Mouse (Mus musculus) testis, adult 2 months (tissue): ENCODE measurements around the gene Kmt5a. TPM values are rescaled to one million over a fixed set of nuclear protein-coding genes. Genes with fewer than 3 reads are reported as not detected.

Source experiments
- H3K27ac ChIP-seq: fragments of 200-500 bp; 2 replicates; pipeline ENCODE4 v1.5.1; 2012; ENCODE audit warnings: low read depth, low read length; ENCODE audit not compliant: control insufficient read depth, insufficient read depth
- H3K27me3 ChIP-seq: fragments of 200-500 bp; 2 replicates; pipeline ENCODE4 v1.6.1; 2012; ENCODE audit warnings: mild to moderate bottlenecking, low read length, moderate library complexity; ENCODE audit not compliant: control insufficient read depth, insufficient read depth
- H3K36me3 ChIP-seq: fragments of 200-500 bp; 2 replicates; pipeline ENCODE4 v1.6.1; 2012; ENCODE audit warnings: mild to moderate bottlenecking, low read length; ENCODE audit not compliant: control insufficient read depth, insufficient read depth
- H3K4me1 ChIP-seq: fragments of 200-500 bp; 2 replicates; pipeline ENCODE4 v1.6.1; 2012; ENCODE audit warnings: low read length; ENCODE audit not compliant: control insufficient read depth, insufficient read depth
- H3K4me3 ChIP-seq: fragments of 200-500 bp; 2 replicates; pipeline ENCODE4 v1.5.1; 2012; ENCODE audit warnings: low read depth, mild to moderate bottlenecking, low read length, moderate library complexity, mixed read lengths; ENCODE audit not compliant: control insufficient read depth
- CTCF ChIP-seq: fragments of 200-500 bp; IDR thresholded peaks from 2 replicates; pipeline ENCODE4 v1.5.1; 2012; ENCODE audit warnings: low read depth, mild to moderate bottlenecking, inconsistent platforms, low read length, moderate library complexity; ENCODE audit not compliant: control insufficient read depth, insufficient read depth, insufficient replicate concordance
- POLR2A ChIP-seq: fragments of 200-500 bp; IDR thresholded peaks from 2 replicates; pipeline ENCODE4 v1.6.1; 2012; ENCODE audit warnings: low read depth, mild to moderate bottlenecking, inconsistent platforms, low read length, moderate library complexity; ENCODE audit not compliant: control insufficient read depth
- polyA plus RNA-seq: library from polyadenylated mRNA; depleted of rRNA; stranded (reverse); fragments of >200 nt; gene quantifications from 2 replicates; pipeline ENCODE4 v1.2.3, GENCODE M21; 2012

The Kmt5a gene
- polyA plus RNA-seq, 1 experiment = 24.9 TPM

DNA sequence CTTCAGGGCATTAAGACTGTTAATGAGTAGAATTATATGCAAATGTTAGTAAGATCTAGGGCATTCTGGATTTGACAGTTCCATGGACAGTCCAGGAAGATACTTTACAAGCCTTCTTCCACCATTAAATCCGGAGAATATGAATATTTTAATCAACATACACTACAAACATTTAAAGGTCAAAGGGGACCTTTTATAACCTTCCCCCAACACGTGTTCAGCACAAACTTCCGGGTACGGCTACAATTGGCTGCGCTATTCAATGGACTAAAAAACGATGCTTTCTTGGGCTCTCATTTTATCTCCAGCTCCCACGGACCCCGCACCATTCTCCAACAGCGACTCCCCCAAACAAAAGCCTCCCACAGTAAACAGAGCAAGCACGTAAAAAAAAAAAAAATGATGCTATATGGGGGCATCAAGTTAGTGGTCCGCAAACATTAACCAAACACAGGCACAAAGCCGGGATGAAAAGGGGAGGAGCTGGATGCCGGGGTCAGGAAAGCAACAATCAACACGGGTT is 15.5 kb upstream of the Kmt5a start:
- Histone ChIP-seq H3K4me1 (peaks cover 2% of the 10 kb centered on the region; the same call in 1 of the 2 replicates), H3K27me3 (no peaks in the 10 kb centered on the region), H3K36me3 (no peaks in the 10 kb centered on the region), H3K4me3 (peak overlapping the region; percentile 98), H3K27ac (peak overlapping the region; percentile 30; the same call in 1 of the 2 replicates)
- TF ChIP-seq CTCF (no peak), POLR2A (no peak)

DNA sequence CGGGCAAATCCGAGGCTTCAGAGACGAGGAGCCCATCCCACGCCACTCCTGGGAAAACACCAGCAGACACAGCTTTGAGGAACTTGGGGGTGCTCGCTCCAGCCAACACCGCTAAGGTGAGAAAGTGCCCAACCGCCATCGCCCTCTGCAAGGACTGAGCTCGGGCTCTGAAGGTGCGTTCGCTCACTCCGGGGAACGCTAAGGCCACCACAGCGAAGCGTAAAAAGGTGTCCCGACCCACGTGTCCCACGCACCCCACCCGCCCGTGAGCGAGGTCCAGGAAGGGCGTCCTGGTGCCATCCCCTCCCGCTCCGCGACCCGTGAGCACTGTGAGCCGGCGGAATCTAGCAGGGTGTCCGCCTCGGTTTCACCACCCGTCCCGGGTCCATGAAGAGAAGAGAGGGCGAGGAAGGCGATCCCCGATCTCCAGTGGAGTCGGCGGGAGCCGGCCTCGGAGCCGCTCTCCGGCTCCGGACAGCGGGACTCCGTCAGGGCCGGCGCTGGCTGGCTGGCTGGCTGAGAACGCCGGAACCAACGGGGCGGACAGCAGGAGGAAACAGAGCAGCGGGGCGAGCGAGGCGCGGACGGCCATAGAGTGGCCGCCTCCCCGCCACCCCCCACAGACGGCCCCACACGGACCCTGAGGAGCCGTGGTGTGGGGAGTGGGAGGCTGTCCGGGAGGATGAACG is 14.9 kb upstream of the Kmt5a start:
- peak overlapping the region; percentile 98 for H3K4me3 ChIP-seq
- H3K4me1 ChIP-seq = peaks cover 2% of the 10 kb centered on the region; the same call in 1 of the 2 replicates
- peak overlapping the region; percentile 94 for H3K27ac ChIP-seq
- no peaks in the 10 kb centered on the region for H3K27me3 ChIP-seq
- H3K36me3 ChIP-seq = no peaks in the 10 kb centered on the region
- no peak for TF ChIP-seq CTCF
- no peak for TF ChIP-seq POLR2A

DNA sequence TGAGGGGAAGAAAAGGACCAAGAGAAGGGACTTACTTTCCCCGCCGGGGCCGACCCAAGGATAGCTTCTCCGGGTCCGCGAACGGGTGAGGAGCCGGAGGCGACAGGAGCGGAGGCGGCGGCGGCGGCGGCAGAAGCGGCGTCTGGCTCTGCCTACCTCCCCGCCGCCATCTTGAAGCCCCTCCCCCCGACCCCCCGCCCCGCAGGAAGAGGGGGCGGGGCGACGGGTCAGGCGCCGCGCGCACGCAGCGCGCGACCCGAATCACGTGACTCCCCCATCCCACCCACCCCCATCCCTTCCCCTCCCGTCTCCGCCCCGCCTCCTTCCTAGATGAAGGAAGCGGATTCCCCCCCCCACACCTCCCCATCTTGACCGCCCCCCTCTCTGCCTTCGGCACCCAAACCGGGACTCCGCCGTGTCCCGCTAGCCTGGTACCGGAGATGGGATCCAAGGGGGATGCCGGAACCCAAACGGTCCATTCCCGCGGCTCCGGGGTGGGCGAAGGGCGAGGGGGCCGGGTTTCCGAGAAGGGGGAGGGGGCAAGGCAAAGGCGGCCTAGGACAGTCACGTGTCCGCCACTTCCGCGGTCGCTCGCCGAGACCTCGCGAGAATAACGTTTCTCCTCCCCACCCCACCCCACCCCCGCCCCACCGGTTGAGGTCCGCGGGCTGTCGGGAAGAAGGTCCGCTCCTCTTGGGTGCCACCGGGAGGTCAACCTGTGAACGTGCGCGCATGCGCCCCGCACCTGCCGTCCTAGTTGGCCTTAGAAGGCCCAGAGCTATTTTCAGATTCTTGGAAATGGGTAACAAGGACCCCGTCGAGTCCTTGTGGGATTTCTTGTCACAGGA is 14.1 kb upstream of the Kmt5a start, which contains the start of gene Sbno1:
Gene Sbno1, minus strand, starts transcription at position 590 of the 848 bp plus-strand sequence.
- peak; percentile 68; the same call in 1 of the 2 replicates for TF ChIP-seq POLR2A
- no peak for TF ChIP-seq CTCF
- H3K4me1 ChIP-seq = peaks cover 2% of the 10 kb centered on the region; the same call in 1 of the 2 replicates
- peak within 1 kb of the TSS; percentile 98 for H3K4me3 ChIP-seq
- H3K27ac ChIP-seq = peak within 1 kb of the TSS; percentile 94
- no peaks in the 10 kb centered on the region for H3K27me3 ChIP-seq
- no peaks in the 10 kb centered on the region for H3K36me3 ChIP-seq

DNA sequence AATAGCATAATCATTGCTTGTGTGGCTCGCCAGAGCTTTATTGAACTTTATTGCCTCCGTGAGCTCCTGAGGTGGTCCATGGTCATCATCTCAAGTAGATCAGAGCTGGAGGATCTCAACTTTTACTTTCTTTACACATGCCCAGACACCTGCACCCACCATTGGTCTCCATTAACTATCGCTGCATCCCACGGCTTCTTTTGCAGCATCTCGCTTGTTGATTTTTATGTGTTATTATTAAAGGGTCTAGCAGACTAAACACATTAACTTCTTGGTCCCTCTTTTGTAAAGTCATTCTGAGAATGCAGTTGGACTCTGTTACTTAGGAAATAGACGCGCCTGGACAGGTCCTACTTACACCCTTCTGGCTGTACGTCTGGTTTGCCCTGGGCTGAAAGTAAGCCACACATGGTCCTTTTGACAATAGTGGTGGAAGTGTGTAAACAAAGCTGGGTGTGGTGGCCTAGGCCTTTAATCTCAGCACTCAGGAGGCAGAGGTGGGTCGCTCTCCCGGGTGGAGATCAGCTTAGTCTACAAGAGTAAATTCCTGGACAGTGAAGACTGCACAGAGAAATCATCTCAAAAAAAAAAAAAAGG is 13.2 kb upstream of the Kmt5a start:
- Histone ChIP-seq H3K4me3 (peak overlapping the region; percentile 83), H3K27ac (peak overlapping the region; percentile 79)
- TF ChIP-seq POLR2A (no peak), CTCF (no peak)

DNA sequence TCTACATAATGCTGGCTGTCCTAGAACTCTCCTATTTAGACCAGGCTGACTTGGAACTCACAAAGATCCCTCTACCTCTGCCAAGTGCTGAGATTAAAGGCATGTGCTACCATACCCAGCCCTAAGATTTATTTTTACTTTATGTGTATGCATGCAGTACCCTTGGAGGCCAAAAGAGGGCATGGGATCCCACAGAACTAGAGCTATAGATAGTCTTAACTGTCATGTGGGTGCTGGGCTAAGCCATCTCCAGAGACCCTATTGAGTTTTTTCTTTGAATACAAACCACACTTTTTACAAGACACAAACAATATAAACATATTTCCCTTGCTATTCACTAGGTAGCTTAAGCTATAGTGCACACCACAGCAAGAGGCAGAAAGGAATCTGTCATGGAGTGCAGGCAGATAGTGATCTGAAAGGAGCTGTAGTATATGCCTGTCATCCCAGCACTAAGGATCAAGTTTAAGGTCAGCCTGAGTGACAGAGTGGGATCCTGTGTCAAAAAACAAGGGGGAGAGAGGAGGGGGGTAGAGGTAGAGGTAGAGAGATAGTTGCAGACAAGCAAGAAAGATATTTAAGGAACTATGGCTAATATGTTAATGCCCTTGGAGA is 7.2 kb upstream of the Kmt5a start:
- no peak for TF ChIP-seq POLR2A
- TF ChIP-seq CTCF = no peak
- H3K27me3 ChIP-seq = no peaks in the 10 kb centered on the region
- H3K36me3 ChIP-seq = no peaks in the 10 kb centered on the region
- no peak overlapping the region for H3K4me3 ChIP-seq
- H3K27ac ChIP-seq = no peak overlapping the region
- H3K4me1 ChIP-seq = no peaks in the 10 kb centered on the region

More for the DNA sequence above, 13.2 kb upstream of the Kmt5a start:
- Histone ChIP-seq H3K36me3 (no peaks in the 10 kb centered on the region), H3K27me3 (no peaks in the 10 kb centered on the region), H3K4me1 (peaks cover 2% of the 10 kb centered on the region; the same call in 1 of the 2 replicates)

DNA sequence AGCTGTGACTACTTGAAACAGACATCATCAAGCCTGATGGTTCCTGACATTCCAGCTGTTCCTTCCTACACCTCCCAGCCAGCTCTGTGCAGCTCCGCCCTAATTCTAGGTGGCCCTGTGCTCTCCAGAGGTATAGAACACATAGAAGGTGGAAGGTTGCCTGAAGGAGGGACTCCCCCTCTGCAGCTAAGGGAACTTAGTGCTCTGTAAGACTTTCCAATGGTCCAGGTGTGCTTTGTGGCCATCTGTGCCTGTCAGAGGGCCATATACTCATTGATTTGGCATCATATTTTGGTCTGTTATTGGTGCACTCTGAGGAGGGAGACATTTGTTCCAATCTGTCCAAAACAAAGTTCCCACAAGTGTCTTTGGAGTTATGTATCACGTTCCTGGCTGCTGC is 6.7 kb upstream of the Kmt5a start:
- Histone ChIP-seq H3K4me1 (no peaks in the 10 kb centered on the region), H3K4me3 (no peak overlapping the region), H3K36me3 (no peaks in the 10 kb centered on the region), H3K27ac (no peak overlapping the region), H3K27me3 (no peaks in the 10 kb centered on the region)
- TF ChIP-seq POLR2A (no peak), CTCF (no peak)

DNA sequence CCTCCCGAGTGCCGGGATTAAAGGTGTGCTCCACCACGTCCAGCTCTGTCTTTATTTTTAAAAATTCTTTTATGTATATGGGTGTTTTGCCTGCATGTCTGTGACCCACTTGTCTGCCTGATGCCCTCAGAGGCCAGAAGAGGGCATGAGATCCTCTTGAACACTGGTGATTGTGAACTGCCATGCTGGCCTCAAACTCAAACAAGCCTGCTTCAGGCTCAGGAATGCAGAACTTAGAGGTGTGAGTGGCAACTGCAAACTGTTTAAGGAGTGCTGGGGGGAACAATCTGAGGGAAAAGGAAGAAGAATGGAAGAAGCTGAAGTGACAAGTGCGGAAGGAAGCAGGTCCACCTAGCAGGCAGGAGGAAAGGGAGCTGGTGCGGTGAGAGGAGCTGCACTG is 1.5 kb upstream of the Kmt5a start:
- H3K36me3 ChIP-seq = no peaks in the 10 kb centered on the region
- H3K27ac ChIP-seq = peak overlapping the region; percentile 27
- no peak overlapping the region for H3K4me3 ChIP-seq
- H3K27me3 ChIP-seq = no peaks in the 10 kb centered on the region
- H3K4me1 ChIP-seq = peaks cover 8% of the 10 kb centered on the region
- TF ChIP-seq CTCF (peak; percentile 12; the same call in 1 of the 2 replicates), POLR2A (no peak)
